Mouse (Mus musculus): Measurements from ENCODE around the gene Inhbc. TPM values are rescaled to one million over a fixed set of nuclear protein-coding genes. Genes with fewer than 3 reads are reported as not detected.
A peak's percentile ranks its signal among the peaks of the same experiment; 100 is the strongest.

The Inhbc gene
- polyA plus RNA-seq, 1 experiment from 2014 or later = not detected

DNA sequence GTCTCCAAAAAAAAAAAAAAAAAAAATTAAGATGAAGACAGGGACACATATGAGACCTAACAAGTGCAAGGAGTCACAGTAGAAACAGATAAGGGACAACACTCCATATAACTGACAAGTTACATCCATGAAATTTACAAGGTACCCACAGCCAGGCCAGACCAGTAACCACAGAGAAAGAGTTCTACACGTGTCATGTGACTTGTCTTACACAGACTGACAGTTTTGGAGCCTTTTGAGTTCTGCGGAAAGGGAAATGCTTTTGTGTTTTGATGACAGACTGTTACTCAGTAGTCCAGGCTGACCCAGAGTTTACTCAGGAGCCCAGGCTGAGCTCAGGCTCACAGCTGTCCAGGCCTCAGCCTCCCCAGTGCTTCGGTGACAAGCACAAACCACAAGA lies 27.2 kb downstream of the Inhbc start:
- no peak overlapping the region for H3K27ac ChIP-seq (ENCODE audit: low read depth, low read length)
- 67% methylated on average over 3 of the region's 3 CpGs for WGBS
- no peaks in the 10 kb centered on the region for H3K36me3 ChIP-seq (ENCODE audit: control insufficient read depth, insufficient read depth, low read length)
- H3K9me3 ChIP-seq (ENCODE audit: control insufficient read depth, low read length) = no peaks in the 10 kb centered on the region
- ATAC-seq = no peak
- H3K9ac ChIP-seq (ENCODE audit: low read depth, low read length) = no peak overlapping the region
- no peak overlapping the region for H3K4me2 ChIP-seq (ENCODE audit: low read length)
- peaks cover 19% of the 10 kb centered on the region for H3K27me3 ChIP-seq (replicated peaks; ENCODE audit: control insufficient read depth, insufficient read depth, low read length)
- no peak overlapping the region for H3K4me3 ChIP-seq (ENCODE audit: low read length)
- peaks cover 27% of the 10 kb centered on the region for H3K4me1 ChIP-seq (ENCODE audit: control insufficient read depth, insufficient read depth, low read depth, low read length)

DNA sequence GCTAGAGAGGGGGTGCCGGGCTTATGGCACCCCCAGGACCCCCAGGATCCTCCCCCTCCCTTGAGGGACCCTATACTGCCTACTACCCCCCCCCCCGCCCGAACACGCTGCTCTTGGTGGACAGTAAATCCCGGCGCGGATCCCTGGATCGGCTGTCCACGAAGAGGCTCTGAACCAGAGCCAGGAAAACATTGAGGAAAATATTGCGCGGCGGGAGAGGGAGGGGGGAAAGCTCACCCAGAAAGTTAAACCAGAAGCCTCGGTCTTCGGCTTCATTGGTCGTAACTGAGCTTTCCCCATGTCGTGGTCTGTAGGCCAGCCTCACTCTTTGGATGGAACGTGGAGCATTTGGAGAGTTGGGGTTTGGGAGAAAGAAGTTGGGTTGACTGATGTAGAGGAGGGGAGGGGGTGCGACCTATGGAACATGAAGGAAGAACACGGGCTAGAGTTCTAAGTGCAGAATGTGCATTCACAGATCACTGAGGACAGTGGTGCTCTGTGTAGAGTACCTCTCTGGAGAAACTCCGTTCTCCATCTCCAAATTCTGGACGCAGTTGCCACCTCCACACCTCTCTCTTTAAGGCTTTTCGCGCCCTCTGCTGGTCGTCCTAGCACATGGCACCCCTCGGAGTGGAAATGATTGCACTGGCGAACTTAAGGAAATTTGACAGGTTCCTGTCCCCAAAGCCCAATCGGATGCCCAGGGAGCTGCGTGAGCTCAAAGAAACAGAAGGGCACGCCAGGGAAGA lies 28.2 kb downstream of the Inhbc start, which contains the start of gene Gli1:
Gene Gli1, minus strand, starts transcription at position 84 of the 749 bp plus-strand sequence.
- peak within 1 kb of the TSS; percentile 6; the same call in 1 of the 2 replicates for H3K27ac ChIP-seq (ENCODE audit: low read depth, low read length)
- peaks cover 19% of the 10 kb centered on the region for H3K27me3 ChIP-seq (replicated peaks; ENCODE audit: control insufficient read depth, insufficient read depth, low read length)
- peak within 1 kb of the TSS; percentile 63 for H3K4me2 ChIP-seq (ENCODE audit: low read length)
- peak; percentile 51 for ATAC-seq
- H3K9ac ChIP-seq (ENCODE audit: low read depth, low read length) = peak within 1 kb of the TSS; percentile 25
- peak within 1 kb of the TSS; percentile 38 for H3K4me3 ChIP-seq (ENCODE audit: low read length)
- H3K4me1 ChIP-seq (ENCODE audit: control insufficient read depth, insufficient read depth, low read depth, low read length) = peaks cover 27% of the 10 kb centered on the region
- no peaks in the 10 kb centered on the region for H3K9me3 ChIP-seq (ENCODE audit: control insufficient read depth, low read length)
- no peaks in the 10 kb centered on the region for H3K36me3 ChIP-seq (ENCODE audit: control insufficient read depth, insufficient read depth, low read length)
- WGBS = 0% methylated on average over 29 of the region's 29 CpGs

DNA sequence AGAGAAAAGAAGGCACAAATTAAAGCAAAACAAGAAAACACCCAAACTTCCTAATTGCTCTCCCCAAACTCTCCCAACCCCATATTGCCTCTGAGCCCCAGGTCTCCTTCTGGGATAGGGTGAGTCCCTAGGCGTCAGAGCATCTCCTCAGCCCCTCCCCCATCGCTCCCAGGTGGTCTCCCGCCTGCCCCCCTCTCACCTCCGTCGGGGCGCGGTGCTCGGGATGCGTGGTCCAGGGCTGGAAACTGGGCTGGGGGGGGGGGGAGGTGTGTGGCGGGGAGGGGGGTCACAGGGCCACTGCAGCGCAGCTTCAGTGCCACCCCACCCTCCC lies 28.9 kb downstream of the Inhbc start:
- Histone ChIP-seq H3K4me1 (ENCODE audit: control insufficient read depth, insufficient read depth, low read depth, low read length) (peaks cover 27% of the 10 kb centered on the region), H3K27ac (ENCODE audit: low read depth, low read length) (no peak overlapping the region; the same call in 1 of the 2 replicates), H3K4me3 (ENCODE audit: low read length) (peak overlapping the region; percentile 38), H3K9ac (ENCODE audit: low read depth, low read length) (peak overlapping the region; percentile 25), H3K36me3 (ENCODE audit: control insufficient read depth, insufficient read depth, low read length) (no peaks in the 10 kb centered on the region), H3K4me2 (ENCODE audit: low read length) (peak overlapping the region; percentile 63), H3K27me3 (replicated peaks; ENCODE audit: control insufficient read depth, insufficient read depth, low read length) (peaks cover 19% of the 10 kb centered on the region), H3K9me3 (ENCODE audit: control insufficient read depth, low read length) (no peaks in the 10 kb centered on the region)
- 0% methylated on average over 9 of the region's 11 CpGs for WGBS
- no peak for ATAC-seq

DNA sequence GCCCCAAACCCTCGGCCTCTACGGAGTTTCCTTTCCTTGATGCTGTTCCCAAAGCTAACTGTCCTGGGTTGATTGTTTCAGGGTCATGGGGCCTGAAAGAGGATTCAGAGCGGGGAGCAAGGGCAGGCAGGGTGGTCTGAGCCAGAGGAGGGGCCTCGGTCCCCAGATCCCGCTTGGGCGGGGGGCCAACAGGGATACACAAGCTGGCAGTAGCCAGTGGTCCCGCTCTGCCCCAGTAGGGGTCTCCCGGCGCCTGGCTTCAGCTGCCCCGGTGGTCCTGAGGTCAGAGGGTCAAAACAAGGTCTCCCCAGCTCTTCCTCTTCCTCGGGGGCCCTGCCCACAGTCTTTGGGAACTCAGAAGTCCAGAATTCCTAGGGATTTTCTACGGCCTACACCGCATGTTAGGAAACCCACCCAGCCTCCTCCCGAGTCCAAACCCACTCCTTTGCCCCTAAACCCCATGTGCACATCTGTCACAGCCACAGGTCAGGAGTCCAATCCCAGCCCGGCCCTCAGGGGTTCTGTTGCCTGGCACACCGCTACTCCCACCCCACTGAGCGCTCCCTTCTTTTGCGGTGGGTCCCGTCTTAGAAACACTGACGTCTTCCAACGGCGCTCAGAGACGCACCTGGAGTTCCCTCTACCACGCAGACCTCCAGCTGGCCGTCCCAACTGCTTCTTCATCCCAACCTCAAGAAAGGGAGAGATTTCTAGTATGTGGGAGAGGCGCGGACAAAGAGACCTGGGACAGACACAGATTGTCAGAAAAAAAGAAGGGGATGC lies 29.5 kb downstream of the Inhbc start:
- Histone ChIP-seq H3K27me3 (replicated peaks; ENCODE audit: control insufficient read depth, insufficient read depth, low read length) (peaks cover 19% of the 10 kb centered on the region), H3K9ac (ENCODE audit: low read depth, low read length) (peak overlapping the region; percentile 4; the same call in 1 of the 2 replicates), H3K4me2 (ENCODE audit: low read length) (peak overlapping the region; percentile 63), H3K27ac (ENCODE audit: low read depth, low read length) (peak overlapping the region; percentile 6; the same call in 1 of the 2 replicates), H3K4me3 (ENCODE audit: low read length) (peak overlapping the region; percentile 38), H3K4me1 (ENCODE audit: control insufficient read depth, insufficient read depth, low read depth, low read length) (peaks cover 27% of the 10 kb centered on the region), H3K9me3 (ENCODE audit: control insufficient read depth, low read length) (no peaks in the 10 kb centered on the region), H3K36me3 (ENCODE audit: control insufficient read depth, insufficient read depth, low read length) (no peaks in the 10 kb centered on the region)
- ATAC-seq = no peak
- WGBS = under 1% methylated on average over 25 of the region's 27 CpGs

DNA sequence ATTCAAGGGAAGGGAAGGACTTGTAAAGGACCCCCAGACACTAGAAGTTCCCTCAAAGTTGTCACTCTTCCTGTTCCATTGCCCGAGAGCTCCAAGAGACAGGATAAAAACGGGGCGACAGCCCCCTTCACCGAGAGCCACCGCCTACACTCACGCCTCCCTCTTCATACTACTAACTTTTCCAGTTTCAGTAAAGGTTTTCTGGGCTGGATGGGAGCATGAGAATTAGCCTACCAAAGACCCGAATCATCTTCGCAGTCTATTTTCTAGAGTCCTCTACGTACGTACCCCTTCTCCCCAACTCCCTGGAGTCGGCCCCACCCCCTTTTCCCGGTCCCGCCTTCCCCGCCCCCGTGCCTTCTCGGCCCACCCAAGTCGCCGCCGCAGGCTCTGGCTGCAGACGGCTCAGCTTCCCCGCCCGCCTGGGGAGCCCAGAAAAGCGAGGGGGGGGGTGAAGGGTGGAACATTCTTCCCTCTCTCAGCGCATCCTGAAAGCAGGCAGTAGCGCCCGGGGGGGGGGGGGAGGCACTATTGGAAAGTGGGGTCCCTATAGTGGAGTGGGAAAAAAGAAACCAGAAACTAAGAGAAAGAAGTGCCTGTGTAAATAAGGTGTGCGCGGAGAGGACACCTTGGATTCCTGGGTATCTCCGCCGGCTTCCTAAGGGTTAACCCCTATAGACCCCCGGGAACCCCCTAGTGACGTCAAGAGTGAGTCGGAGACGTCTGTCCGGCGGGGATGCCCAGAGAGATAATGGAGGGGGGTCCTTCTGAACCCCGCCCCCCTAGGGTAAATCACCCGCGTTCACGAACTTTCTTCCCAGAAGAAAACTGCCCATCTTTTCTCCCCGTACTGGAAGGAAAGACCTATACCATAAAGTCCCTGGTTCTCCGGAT lies 30.3 kb downstream of the Inhbc start:
- ATAC-seq = peak; percentile 48
- no peaks in the 10 kb centered on the region for H3K36me3 ChIP-seq (ENCODE audit: control insufficient read depth, insufficient read depth, low read length)
- H3K9ac ChIP-seq (ENCODE audit: low read depth, low read length) = peak overlapping the region; percentile 2
- no peaks in the 10 kb centered on the region for H3K9me3 ChIP-seq (ENCODE audit: control insufficient read depth, low read length)
- H3K4me1 ChIP-seq (ENCODE audit: control insufficient read depth, insufficient read depth, low read depth, low read length) = peaks cover 27% of the 10 kb centered on the region
- H3K27me3 ChIP-seq (replicated peaks; ENCODE audit: control insufficient read depth, insufficient read depth, low read length) = peaks cover 19% of the 10 kb centered on the region
- WGBS = under 1% methylated on average over 40 of the region's 42 CpGs
- H3K4me2 ChIP-seq (ENCODE audit: low read length) = peak overlapping the region; percentile 63
- peak overlapping the region; percentile 57; the same call in 1 of the 2 replicates for H3K27ac ChIP-seq (ENCODE audit: low read depth, low read length)
- H3K4me3 ChIP-seq (ENCODE audit: low read length) = peak overlapping the region; percentile 38

DNA sequence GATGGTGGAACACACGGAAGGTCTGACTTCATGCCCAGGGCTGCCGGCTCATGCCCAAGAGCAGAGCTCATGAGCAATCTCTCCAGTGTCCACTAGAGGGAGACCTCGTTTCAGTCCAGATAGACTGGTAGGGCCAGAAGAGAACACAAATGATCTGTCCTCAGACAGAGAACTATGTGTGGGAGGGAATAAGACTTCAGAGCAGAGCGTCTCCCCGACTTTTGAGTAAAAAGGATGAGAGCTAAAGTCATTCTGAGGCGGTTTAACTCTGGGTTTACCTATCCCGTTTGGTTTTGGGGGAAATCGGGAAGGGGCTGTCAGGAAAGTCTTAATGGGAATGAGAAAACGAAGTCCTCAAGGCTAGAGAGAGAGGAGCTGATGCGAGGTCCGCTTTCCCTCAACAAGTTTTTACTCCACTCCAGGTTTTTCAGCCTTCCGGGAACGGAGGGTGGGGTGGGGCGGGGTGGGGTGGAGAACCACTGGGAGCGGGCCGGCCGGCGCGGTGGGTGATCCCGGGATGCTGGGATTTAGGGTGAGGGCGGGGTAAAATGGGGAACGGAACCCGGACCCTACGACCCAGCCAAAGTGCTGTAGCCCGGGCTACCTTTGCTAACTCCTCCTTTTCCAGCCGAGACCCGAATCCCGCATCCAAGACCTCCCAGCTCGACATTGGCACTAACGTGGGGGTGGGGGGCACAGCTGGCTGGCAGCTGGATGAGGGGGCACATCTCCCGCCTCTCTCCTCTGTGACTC lies 31.1 kb downstream of the Inhbc start:
- H3K4me2 ChIP-seq (ENCODE audit: low read length) = peak overlapping the region; percentile 63
- peak; percentile 82 for ATAC-seq
- peaks cover 27% of the 10 kb centered on the region for H3K4me1 ChIP-seq (ENCODE audit: control insufficient read depth, insufficient read depth, low read depth, low read length)
- H3K9ac ChIP-seq (ENCODE audit: low read depth, low read length) = 0 out of 2 replicates have a peak overlapping the region, but pooled peaks have one; percentile 35
- H3K4me3 ChIP-seq (ENCODE audit: low read length) = peak overlapping the region; percentile 38
- H3K36me3 ChIP-seq (ENCODE audit: control insufficient read depth, insufficient read depth, low read length) = no peaks in the 10 kb centered on the region
- H3K9me3 ChIP-seq (ENCODE audit: control insufficient read depth, low read length) = no peaks in the 10 kb centered on the region
- peaks cover 19% of the 10 kb centered on the region for H3K27me3 ChIP-seq (replicated peaks; ENCODE audit: control insufficient read depth, insufficient read depth, low read length)
- under 1% methylated on average over 28 of the region's 31 CpGs for WGBS
- H3K27ac ChIP-seq (ENCODE audit: low read depth, low read length) = peak overlapping the region; percentile 57; the same call in 1 of the 2 replicates

DNA sequence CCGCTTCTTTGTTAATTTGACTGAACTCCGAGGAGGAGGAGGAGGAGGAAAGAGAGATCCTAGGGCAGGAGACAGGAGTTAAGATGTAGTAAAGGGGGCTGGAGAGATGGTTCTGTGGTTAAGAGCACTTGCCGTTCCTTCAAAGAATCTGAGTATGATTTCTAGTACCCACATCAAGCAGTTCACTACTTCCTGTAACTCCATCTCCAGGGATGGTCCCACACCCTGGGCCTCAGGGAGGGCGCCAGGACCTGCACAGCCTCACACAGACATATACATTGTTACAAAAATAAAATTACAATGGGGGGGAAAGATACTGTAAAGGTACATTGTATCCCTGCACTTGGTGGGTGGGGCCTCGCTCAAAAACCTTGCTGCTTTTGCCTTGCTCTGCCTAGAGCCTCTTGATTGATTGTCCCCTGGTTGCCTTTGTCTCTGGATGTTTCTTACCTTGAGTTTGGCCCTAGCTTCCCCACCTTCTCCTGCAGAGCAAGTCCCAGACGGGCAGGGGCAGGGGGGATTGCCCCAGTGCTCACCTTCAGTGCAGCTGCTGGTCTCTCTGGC lies 32.6 kb downstream of the Inhbc start:
- Histone ChIP-seq H3K4me3 (ENCODE audit: low read length) (no peak overlapping the region), H3K9me3 (ENCODE audit: control insufficient read depth, low read length) (no peaks in the 10 kb centered on the region), H3K27ac (ENCODE audit: low read depth, low read length) (no peak overlapping the region), H3K27me3 (replicated peaks; ENCODE audit: control insufficient read depth, insufficient read depth, low read length) (peaks cover 19% of the 10 kb centered on the region), H3K9ac (ENCODE audit: low read depth, low read length) (no peak overlapping the region), H3K36me3 (ENCODE audit: control insufficient read depth, insufficient read depth, low read length) (no peaks in the 10 kb centered on the region; the same call in 1 of the 2 replicates), H3K4me2 (ENCODE audit: low read length) (no peak overlapping the region), H3K4me1 (ENCODE audit: control insufficient read depth, insufficient read depth, low read depth, low read length) (peaks cover 27% of the 10 kb centered on the region)
- 86% methylated on average over 6 of the region's 6 CpGs for WGBS
- no peak for ATAC-seq

DNA sequence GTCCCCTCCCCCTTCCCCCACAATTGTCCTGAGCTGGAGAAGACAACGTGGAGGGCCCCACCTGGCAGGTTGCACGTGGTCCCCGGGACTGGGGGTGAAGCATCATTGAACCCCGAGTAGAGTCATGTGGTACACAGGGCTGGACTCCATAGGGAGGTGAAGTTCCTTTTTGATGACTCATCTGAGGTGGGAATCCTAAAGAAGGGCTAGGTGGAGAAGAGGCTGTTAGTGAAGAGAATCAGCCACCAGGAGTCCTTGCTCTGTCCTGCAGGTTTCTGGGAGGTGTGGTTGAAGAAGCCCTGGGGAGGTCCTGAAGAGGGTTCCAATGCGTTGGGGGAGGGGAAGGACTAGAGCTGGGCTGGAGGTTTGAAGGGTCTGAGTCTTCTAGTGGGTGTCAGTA lies 33.3 kb downstream of the Inhbc start:
- H3K4me2 ChIP-seq (ENCODE audit: low read length) = no peak overlapping the region
- no peaks in the 10 kb centered on the region for H3K9me3 ChIP-seq (ENCODE audit: control insufficient read depth, low read length)
- H3K4me3 ChIP-seq (ENCODE audit: low read length) = no peak overlapping the region
- H3K27me3 ChIP-seq (replicated peaks; ENCODE audit: control insufficient read depth, insufficient read depth, low read length) = peaks cover 15% of the 10 kb centered on the region
- 84% methylated on average over 5 of the region's 5 CpGs for WGBS
- peaks cover 21% of the 10 kb centered on the region for H3K4me1 ChIP-seq (ENCODE audit: control insufficient read depth, insufficient read depth, low read depth, low read length)
- no peak overlapping the region for H3K27ac ChIP-seq (ENCODE audit: low read depth, low read length)
- ATAC-seq = no peak
- H3K36me3 ChIP-seq (ENCODE audit: control insufficient read depth, insufficient read depth, low read length) = no peaks in the 10 kb centered on the region; the same call in 1 of the 2 replicates
- H3K9ac ChIP-seq (ENCODE audit: low read depth, low read length) = no peak overlapping the region

Data from hindbrain, embryonic 16.5 days (tissue).